ENCODE assay signal across 16 mouse cellular contexts in the genomic region with DNA sequence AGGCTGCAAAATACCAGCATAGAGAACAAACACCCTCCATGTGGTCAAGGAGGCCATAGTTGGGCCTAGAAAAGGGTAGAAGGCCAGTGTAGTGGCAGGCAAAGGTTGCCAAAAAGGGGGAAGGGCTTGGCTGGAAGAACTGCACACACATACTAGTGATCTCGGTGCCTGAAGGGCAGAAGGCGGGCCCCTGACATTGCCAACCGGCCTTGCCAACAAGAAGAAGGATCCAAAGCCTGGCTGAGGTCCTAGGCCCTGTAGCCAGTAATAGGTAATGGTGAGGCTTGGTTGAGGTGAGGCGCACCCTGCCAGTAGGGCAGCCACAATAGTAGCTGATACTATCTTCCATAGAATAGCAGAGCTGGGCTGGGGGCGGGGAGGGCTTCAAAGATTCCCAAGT.
DNase-seq lines count a peak whose midpoint lies in the region; ATAC-seq lines count a peak whose summit lies in the region.
"Had no signal": no experiment of that assay in that cellular context is flagged by ENCODE, and none has a peak within 500 bp of the region (broad histone marks: within the 10 kb centered on the region; RNA-seq: fewer than 3 reads in every experiment).

No protein-coding gene starts in this region.

- H3K9ac ChIP-seq in heart, embryonic 11.5 days (ENCODE audit: low read depth, low read length) = no peak overlapping the region
- H3K9ac ChIP-seq: forebrain, postnatal 0 days; liver, embryonic 14.5 days had no signal

- no peaks in the 10 kb centered on the region for H3K36me3 ChIP-seq in heart, embryonic 11.5 days (ENCODE audit: control insufficient read depth, insufficient read depth, low read length)
- H3K36me3 ChIP-seq: G1E; hindbrain, embryonic 10.5 days had no signal

- 91% methylated on average over 5 of the region's 5 CpGs for WGBS in heart, embryonic 11.5 days (ENCODE audit: insufficient replicate concordance)

- no peaks in the 10 kb centered on the region for H3K27me3 ChIP-seq in heart, embryonic 11.5 days (ENCODE audit: control insufficient read depth, insufficient read depth, low read length)

- ATAC-seq in heart, embryonic 11.5 days (replicated peaks; ENCODE audit: insufficient number of reproducible peaks, low FRiP score, low TSS enrichment) = no peak
- ATAC-seq: forebrain, postnatal 0 days; intestine, postnatal 0 days; midbrain, embryonic 16.5 days had no signal

- no peak overlapping the region for H3K27ac ChIP-seq in heart, embryonic 11.5 days (ENCODE audit: low read depth, low read length)
- H3K27ac ChIP-seq: hindbrain, embryonic 10.5 days; liver, embryonic 14.5 days; macrophage had no signal

- no peaks in the 10 kb centered on the region for H3K4me1 ChIP-seq in heart, embryonic 11.5 days (ENCODE audit: control insufficient read depth, insufficient read depth, low read length)
- H3K4me1 ChIP-seq: hindbrain, embryonic 10.5 days had no signal

- no peaks in the 10 kb centered on the region for H3K9me3 ChIP-seq in heart, embryonic 11.5 days (replicated peaks; ENCODE audit: control insufficient read depth, low read length)
- H3K9me3 ChIP-seq: hindbrain, embryonic 10.5 days had no signal

- H3K4me2 ChIP-seq in heart, embryonic 11.5 days = no peak overlapping the region

- H3K4me3 ChIP-seq in heart, embryonic 11.5 days (ENCODE audit: low read depth, low read length) = no peak overlapping the region
- H3K4me3 ChIP-seq: hindbrain, embryonic 10.5 days had no signal

- DNase-seq in heart, adult 18-20 months = peak; percentile 44 to 71
- DNase-seq in adrenal gland, adult 8-10 months = peak; percentile 68
- peak; percentile 81 for DNase-seq in cerebellum, adult 11-12 months
- DNase-seq in gastrocnemius, adult 8-10 months (ENCODE audit: low spot score in 2 of 2) = peak; percentile 47 to 84
- no peak for DNase-seq in MN1 (ENCODE audit: low spot score)
- DNase-seq in neural tube, embryonic 10.5 days (ENCODE audit: extremely low spot score, low spot score) = no peak
- DNase-seq in embryo, embryonic 9.5 days (ENCODE audit: extremely low spot score) = no peak
- DNase-seq: B cell, adult 2 months; forebrain, postnatal 0 days had no signal

Comparison
In these comparisons a context has a peak if more than half of its experiments do, and no peak if none do; other contexts are left out.
1. DNase-seq: peak in heart, adult 18-20 months (2 of 2), adrenal gland, adult 8-10 months (single experiment), cerebellum, adult 11-12 months (single experiment) and gastrocnemius, adult 8-10 months (2 of 2); none in MN1 (single experiment), neural tube, embryonic 10.5 days (single experiment) and embryo, embryonic 9.5 days (single experiment).